Mouse (Mus musculus) forebrain, embryonic 11.5 days (tissue): ENCODE results near the gene Ccnyl1. TPM values are rescaled to one million over a fixed set of nuclear protein-coding genes. Genes with fewer than 3 reads are reported as not detected.
"Not testable (repeated sequence)": the region's sequence is repeated elsewhere in the genome, so short reads cannot be mapped to it uniquely, and the experiment has no call there.

Source experiments
- ATAC-seq: fragments of 200-750 bp; cut with Nextera tagmentation; replicated peaks from 2 replicates; pipeline ENCODE4 v1.8.0; 2017; ENCODE audit warnings: moderate TSS enrichment; ENCODE audit not compliant: low FRiP score
- DNase-seq: peaks from one replicate; pipeline ENCODE4 v3.0.0-alpha.2; 2017; ENCODE audit warnings: low spot score
- H3K27ac ChIP-seq: fragments of 300-500 bp; sonication (generic); 2 replicates; pipeline ENCODE4 v1.5.1; 2014; ENCODE audit warnings: low read depth, low read length
- H3K27me3 ChIP-seq: fragments of 300-500 bp; sonication (generic); 2 replicates; pipeline ENCODE4 v1.6.1; 2014; ENCODE audit warnings: mild to moderate bottlenecking, low read length, mixed read lengths; ENCODE audit not compliant: control insufficient read depth, insufficient read depth
- H3K36me3 ChIP-seq: fragments of 300-500 bp; sonication (generic); 2 replicates; pipeline ENCODE4 v1.6.1; 2014; ENCODE audit warnings: mild to moderate bottlenecking, low read length, moderate library complexity, mixed read lengths; ENCODE audit not compliant: control insufficient read depth, insufficient read depth
- H3K4me1 ChIP-seq: fragments of 300-500 bp; sonication (generic); replicated peaks from 2 replicates; pipeline ENCODE4 v1.6.1; 2014; ENCODE audit warnings: low read length, mixed read lengths; ENCODE audit not compliant: control insufficient read depth, insufficient read depth
- H3K4me2 ChIP-seq: fragments of 300-500 bp; sonication (generic); 2 replicates; pipeline ENCODE4 v1.6.1; 2014; ENCODE audit warnings: low read depth, mild to moderate bottlenecking, low read length, moderate library complexity, mixed read lengths; ENCODE audit not compliant: severe bottlenecking
- H3K4me3 ChIP-seq: fragments of 300-500 bp; sonication (generic); 2 replicates; pipeline ENCODE4 v1.5.1; 2014; ENCODE audit warnings: low read depth, low read length
- H3K9ac ChIP-seq: fragments of 300-500 bp; sonication (generic); 2 replicates; pipeline ENCODE4 v1.6.1; 2014; ENCODE audit warnings: low read length
- H3K9me3 ChIP-seq: fragments of 300-500 bp; sonication (generic); 2 replicates; pipeline ENCODE4 v1.6.1; 2016; ENCODE audit warnings: low read length, mixed read lengths; ENCODE audit not compliant: control insufficient read depth
- WGBS: fragments of 180-500 bp; shearing (Covaris S2); extraction: QIAGEN DNeasy Blood & Tissue Kit; methylation state at CpG from one replicate; pipeline ENCODE4 v1.1.7; 2014; 5-methylcytosine and 5-hydroxymethylcytosine counted together
- polyA plus RNA-seq: library from polyadenylated mRNA; unstranded; fragments of >200 nt; fragmentation: Nextera tagmentation; extraction: Ambion mirVana; gene quantifications from 2 replicates; pipeline ENCODE4 v1.2.1, GENCODE M21; 2014

Gene Ccnyl1
- polyA plus RNA-seq, result 10.6 and 12.2 TPM in 2 replicates

DNA sequence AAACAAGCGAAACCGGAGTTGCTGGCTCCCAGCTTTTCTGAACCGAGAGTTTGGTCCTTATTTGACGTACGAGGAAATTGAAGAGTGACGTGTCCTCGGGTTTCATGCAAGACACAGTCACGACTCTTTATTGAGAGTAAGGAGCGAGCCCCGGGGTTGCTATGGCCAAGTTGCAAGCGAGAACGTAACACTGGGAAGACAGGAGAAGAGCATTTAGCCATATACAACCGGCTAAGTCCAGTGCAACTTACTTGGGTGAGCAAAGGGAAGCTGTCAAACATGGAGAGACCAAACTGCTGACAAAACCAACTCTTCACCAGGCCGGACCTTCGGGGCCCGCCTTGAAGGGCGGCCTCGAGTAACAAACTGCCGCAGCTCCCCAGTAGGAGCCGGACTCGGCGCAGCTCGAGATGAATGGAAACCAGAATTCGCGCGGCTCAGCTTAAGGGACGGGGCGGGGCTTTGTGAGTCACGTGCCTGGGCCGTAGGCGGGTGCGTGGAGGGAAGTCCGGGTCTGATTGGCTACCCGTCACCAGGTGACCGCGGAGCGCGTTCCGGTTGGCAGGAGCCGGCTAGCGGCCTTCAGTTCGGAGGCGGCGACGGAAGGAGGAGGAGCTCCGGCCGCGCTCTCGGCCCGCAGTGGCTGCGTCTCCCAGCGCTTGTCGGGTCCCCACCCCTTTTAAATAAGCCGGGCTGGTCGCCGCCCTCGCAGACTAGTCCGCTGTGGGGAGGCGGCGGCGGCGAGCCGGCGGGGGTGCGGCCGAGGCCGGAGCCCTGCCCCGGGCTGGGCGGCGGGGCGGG, at the start of gene Ccnyl1:
Gene Ccnyl1, plus strand, starts transcription at position 243 of the 801 bp plus-strand sequence.
- peak within 1 kb of the TSS; percentile 83 for H3K4me2 ChIP-seq
- no peaks in the 10 kb centered on the region for H3K9me3 ChIP-seq
- WGBS, result under 1% methylated on average over 66 of the region's 71 CpGs
- DNase-seq, result peak; percentile 100
- H3K27ac ChIP-seq, result peak within 1 kb of the TSS; percentile 53
- peak within 1 kb of the TSS; percentile 82 for H3K4me3 ChIP-seq
- ATAC-seq, result peak; percentile 99
- H3K9ac ChIP-seq, result peak within 1 kb of the TSS; percentile 84
- H3K36me3 ChIP-seq, result no peaks in the 10 kb centered on the region
- no peaks in the 10 kb centered on the region for H3K27me3 ChIP-seq
- H3K4me1 ChIP-seq, result no peaks in the 10 kb centered on the region; the same call in 1 of the 2 replicates

DNA sequence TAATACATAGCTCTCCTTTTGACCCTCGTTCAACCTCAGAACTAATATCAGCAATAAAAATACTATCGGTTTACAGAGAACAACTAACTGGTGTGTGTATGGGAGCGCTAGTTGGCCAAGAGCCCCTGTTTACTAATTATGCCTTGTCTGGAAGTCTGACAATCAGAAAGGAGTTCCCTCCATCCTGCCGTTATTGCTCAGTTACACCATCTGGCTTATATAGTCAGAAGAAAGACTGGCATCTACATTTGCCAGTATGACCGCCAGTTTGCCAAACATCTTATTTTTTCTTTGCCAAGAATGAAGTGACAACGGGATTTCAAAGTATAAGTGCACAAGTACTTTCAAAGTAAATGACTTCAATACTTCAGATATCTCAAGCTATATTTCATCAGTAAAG, 49.2 kb upstream of the Ccnyl1 start:
- 91% methylated on average over 6 of the region's 6 CpGs for whole genome bisulfite sequencing
- no peaks in the 10 kb centered on the region for H3K27me3 ChIP-seq
- H3K27ac ChIP-seq, result no peak overlapping the region
- no peak overlapping the region for H3K9ac ChIP-seq
- no peaks in the 10 kb centered on the region for H3K9me3 ChIP-seq
- H3K4me2 ChIP-seq, result no peak overlapping the region
- no peak overlapping the region for H3K4me3 ChIP-seq
- H3K4me1 ChIP-seq, result no peaks in the 10 kb centered on the region
- H3K36me3 ChIP-seq, result no peaks in the 10 kb centered on the region
- DNase-seq, result no peak
- no peak for ATAC-seq

DNA sequence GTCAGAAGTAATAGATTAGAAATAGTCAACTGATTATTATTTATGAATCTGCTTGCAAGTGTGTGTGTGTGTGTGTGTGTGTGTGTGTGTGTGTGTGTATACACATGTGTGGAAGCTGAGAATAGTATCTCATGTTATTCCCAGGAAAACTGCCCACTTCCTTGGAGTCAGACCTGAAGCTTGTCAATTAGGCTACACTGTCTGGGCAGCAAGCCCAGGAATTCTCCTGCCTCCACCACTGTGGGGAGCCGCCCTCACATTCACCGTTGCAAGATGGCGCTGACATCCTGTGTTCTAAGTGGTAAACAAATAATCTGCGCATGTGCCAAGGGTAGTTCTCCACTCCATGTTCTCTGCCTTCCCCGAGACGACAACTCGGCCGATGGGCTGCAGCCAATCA, 47.7 kb upstream of the Ccnyl1 start:
- not testable (repeated sequence) for H3K27ac ChIP-seq, H3K9ac ChIP-seq, H3K36me3 ChIP-seq, DNase-seq, H3K4me3 ChIP-seq, H3K27me3 ChIP-seq, H3K4me1 ChIP-seq, ATAC-seq, H3K4me2 ChIP-seq, H3K9me3 ChIP-seq
- 98% methylated on average over 8 of the region's 8 CpGs for WGBS

DNA sequence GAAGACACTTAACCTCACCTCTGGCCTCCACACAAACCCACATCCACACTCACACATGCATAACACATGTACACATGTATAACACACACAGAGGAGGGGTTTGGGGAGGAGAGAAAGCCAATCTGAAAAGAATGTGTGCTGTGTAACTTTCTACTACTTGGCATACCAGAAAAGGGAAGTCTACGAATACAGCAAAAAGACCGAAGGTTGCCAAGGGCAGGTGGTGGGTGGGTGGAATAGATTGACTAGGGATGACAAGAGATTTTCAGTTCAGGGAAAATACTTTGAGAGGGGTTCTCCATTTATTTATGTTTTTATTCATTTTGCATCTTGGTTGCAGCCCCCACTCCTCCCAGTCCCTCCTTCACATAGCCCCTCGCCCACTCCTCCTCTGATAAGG, 45.7 kb upstream of the Ccnyl1 start:
- 94% methylated on average over 3 of the region's 3 CpGs for WGBS
- ATAC-seq, result no peak
- H3K4me1 ChIP-seq, result no peaks in the 10 kb centered on the region

DNA sequence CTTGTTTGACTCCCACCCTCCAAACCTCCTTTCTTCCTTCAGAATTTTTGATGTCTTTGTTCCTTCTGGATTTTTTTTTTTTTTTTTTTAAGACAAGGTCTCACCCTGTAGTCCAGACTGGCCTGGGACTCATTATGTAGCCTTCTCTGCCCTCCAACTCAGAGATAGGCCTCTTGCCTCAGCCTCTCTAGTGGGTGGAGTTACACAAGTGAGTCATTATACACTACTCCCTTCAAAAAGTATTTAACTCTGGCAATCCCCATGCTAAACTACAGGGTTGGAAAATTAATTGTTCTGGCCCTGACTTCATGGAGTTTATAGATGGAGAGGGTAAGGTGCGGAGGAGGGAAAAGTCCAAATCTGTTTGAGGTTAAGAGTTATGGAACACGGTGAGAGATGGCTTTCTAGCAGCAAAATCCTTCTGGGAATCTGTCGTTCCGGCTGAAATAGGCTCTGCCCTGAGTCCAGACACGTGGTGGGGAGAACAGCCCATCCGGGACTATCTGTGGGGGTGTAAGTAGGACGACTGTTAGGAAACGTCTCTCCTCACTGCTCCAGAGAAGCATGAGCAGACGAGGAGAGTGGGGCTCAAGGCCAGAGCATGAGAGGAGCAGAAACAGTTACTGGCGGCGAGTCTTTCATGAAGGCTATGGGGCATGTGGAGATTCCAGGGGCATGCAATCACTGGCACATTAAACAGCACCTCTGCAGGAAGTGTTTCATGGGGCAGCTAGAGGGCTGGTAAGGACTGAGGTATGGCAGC, 40.7 kb upstream of the Ccnyl1 start:
- H3K27ac ChIP-seq, result no peak overlapping the region
- H3K4me1 ChIP-seq, result no peaks in the 10 kb centered on the region
- H3K9ac ChIP-seq, result no peak overlapping the region
- no peak overlapping the region for H3K4me3 ChIP-seq
- WGBS, result 81% methylated on average over 11 of the region's 11 CpGs
- no peaks in the 10 kb centered on the region for H3K9me3 ChIP-seq
- H3K36me3 ChIP-seq, result no peaks in the 10 kb centered on the region
- H3K27me3 ChIP-seq, result no peaks in the 10 kb centered on the region
- DNase-seq (no peak), ATAC-seq (no peak)
- H3K4me2 ChIP-seq, result no peak overlapping the region

More for the DNA sequence above, 45.7 kb upstream of the Ccnyl1 start:
- DNase-seq, result no peak
- H3K27ac ChIP-seq, result no peak overlapping the region
- no peak overlapping the region for H3K9ac ChIP-seq
- H3K4me3 ChIP-seq, result no peak overlapping the region
- no peak overlapping the region for H3K4me2 ChIP-seq
- no peaks in the 10 kb centered on the region for H3K27me3 ChIP-seq
- H3K9me3 ChIP-seq, result no peaks in the 10 kb centered on the region
- no peaks in the 10 kb centered on the region for H3K36me3 ChIP-seq

DNA sequence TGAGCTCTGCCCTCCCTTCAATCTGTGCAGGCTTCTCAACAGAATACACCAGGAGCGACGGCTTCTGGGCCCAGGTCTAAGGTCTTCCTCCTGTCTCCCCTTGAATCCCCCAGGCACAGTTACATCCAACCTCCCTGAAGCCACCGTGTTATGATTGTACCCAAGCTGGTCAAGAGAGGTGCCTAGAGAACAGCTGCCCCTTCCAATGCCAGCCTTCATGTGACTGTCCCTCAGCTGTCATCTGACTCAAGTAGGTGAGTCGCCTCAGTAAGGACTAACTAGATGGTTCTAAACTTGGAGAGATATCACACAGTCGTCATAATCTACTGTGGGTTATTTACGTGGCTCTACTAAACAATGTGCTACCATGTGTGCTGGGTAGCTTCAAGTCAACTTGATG, 36.6 kb upstream of the Ccnyl1 start:
- ATAC-seq, result no peak

DNA sequence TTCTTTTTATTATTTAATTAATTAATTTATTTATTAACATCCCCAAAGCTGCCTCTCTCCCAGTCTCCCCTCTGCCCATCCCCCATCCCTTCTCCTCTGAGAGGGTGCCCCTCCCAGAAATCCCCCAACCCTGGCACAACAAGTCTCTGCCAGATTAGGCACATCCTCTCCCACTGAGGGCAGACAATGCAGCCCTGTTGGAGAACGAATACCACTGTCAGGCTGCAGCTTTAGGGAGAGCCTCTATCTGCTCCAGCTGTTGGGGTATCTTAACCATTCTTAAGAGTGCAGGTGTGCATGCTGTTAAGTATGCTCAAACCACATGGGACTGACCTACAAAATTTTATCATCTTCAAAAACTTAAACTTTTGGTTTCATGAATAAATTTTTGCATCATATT, 34.8 kb upstream of the Ccnyl1 start:
- ATAC-seq (no peak), DNase-seq (no peak)
- H3K4me1 ChIP-seq, result no peaks in the 10 kb centered on the region
- H3K27ac ChIP-seq, result no peak overlapping the region
- 4% methylated on average over 1 of the region's 1 CpGs for WGBS
- no peak overlapping the region for H3K4me3 ChIP-seq
- no peaks in the 10 kb centered on the region for H3K9me3 ChIP-seq
- no peaks in the 10 kb centered on the region for H3K27me3 ChIP-seq
- H3K36me3 ChIP-seq, result no peaks in the 10 kb centered on the region
- no peak overlapping the region for H3K4me2 ChIP-seq
- H3K9ac ChIP-seq, result no peak overlapping the region

More for the DNA sequence above, 36.6 kb upstream of the Ccnyl1 start:
- DNase-seq, result no peak
- WGBS, result 90% methylated on average over 6 of the region's 6 CpGs
- no peaks in the 10 kb centered on the region for H3K9me3 ChIP-seq
- H3K9ac ChIP-seq, result no peak overlapping the region
- no peak overlapping the region for H3K27ac ChIP-seq
- no peaks in the 10 kb centered on the region for H3K27me3 ChIP-seq
- no peaks in the 10 kb centered on the region for H3K4me1 ChIP-seq
- no peak overlapping the region for H3K4me2 ChIP-seq
- no peaks in the 10 kb centered on the region for H3K36me3 ChIP-seq
- no peak overlapping the region for H3K4me3 ChIP-seq

DNA sequence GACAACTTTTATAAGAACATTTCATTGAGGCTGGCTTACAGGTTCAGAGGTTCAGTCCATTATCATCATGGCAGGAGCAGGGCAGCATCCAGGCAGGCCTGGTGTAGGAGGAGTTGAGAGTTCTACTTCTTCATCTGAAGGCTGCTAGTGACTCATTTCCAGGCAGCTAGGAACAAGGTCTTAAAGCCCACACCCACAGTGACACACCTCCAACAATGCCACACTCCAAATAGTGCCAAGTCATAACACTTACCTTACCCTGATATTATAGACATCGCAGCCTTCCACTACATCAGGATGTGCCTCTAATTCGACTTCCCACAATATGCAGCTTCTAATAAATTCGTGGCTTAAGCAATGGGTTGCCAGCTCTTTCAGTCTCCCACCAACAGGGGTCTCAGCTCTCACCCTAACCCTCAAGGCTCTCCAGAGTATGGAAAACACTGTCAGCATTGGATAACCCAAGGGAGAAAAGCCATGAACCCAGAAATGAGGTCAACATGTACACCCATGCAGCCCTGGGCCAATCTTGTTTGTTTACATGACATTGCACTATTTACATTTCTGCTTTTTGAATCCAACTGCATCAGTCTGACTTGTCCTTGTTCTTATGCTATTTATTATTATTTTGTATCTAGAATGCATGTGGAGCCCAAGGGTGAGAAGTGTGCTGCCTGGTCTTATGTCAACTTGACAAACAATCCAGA, 33.7 kb upstream of the Ccnyl1 start:
- no peaks in the 10 kb centered on the region for H3K9me3 ChIP-seq
- WGBS, result 80% methylated on average over 3 of the region's 3 CpGs

More for the DNA sequence above, 33.7 kb upstream of the Ccnyl1 start:
- Histone ChIP-seq H3K27me3 (no peaks in the 10 kb centered on the region), H3K9ac (no peak overlapping the region), H3K4me2 (no peak overlapping the region), H3K4me1 (no peaks in the 10 kb centered on the region), H3K36me3 (no peaks in the 10 kb centered on the region), H3K27ac (no peak overlapping the region), H3K4me3 (no peak overlapping the region)
- ATAC-seq (no peak), DNase-seq (no peak)
